Mouse (Mus musculus) CH12F3 (cell line): ENCODE results near the gene Zfp709.
"Not testable (repeated sequence)": the region's sequence is repeated elsewhere in the genome, so short reads cannot be mapped to it uniquely, and the experiment has no call there.

Source experiments
- in situ Hi-C: fragments of 300-500 bp; cut with MboI; formaldehyde crosslinking; loops from 2 replicates; pipeline ENCODE4 v1.14.3; 2020; ENCODE audit warnings: low sequenced_read_pairs

The Zfp709 gene

GRCm38 (mm10) chr8:71925791-71926190, 44.0 kb downstream of the Zfp709 start:
- in situ Hi-C loops = no loop called here

- in situ Hi-C loops = no loop called here
These were observed 44.7 kb downstream of the Zfp709 start for GRCm38 (mm10) chr8:71926551-71926950.

GRCm38 (mm10) chr8:71927779-71928178, 46.0 kb downstream of the Zfp709 start:
- in situ Hi-C loops = no loop called here

- in situ Hi-C loops = not testable (repeated sequence)
These were observed 56.2 kb downstream of the Zfp709 start for GRCm38 (mm10) chr8:71938037-71938436.

GRCm38 (mm10) chr8:71940293-71941208, 58.7 kb downstream of the Zfp709 start:
- in situ Hi-C loops = no loop called here

- in situ Hi-C loops = no loop called here
These were observed 60.0 kb downstream of the Zfp709 start for GRCm38 (mm10) chr8:71941776-71942175.
